Mouse (Mus musculus): ENCODE data around the gene Nfic. TPM values are rescaled to one million over a fixed set of nuclear protein-coding genes. Genes with fewer than 3 reads are reported as not detected.

The Nfic gene
- polyA plus RNA-seq, 1 experiment from 2014 or later: 15.4 TPM

GRCm38 (mm10) chr10:81360721-81361120, 94.7 kb downstream of the Nfic start:
- no peak overlapping the region for H3K4me3 ChIP-seq (ENCODE audit: low read depth, low read length)
- H3K27ac ChIP-seq (ENCODE audit: low read length): no peak overlapping the region
- H3K9ac ChIP-seq (ENCODE audit: low read depth, low read length): no peak overlapping the region
- no peaks in the 10 kb centered on the region for H3K9me3 ChIP-seq (replicated peaks; ENCODE audit: control insufficient read depth, low read length, poor library complexity, severe bottlenecking)
- WGBS: 70% methylated on average over 8 of the region's 8 CpGs
- no peaks in the 10 kb centered on the region; the same call in 1 of the 2 replicates for H3K36me3 ChIP-seq (ENCODE audit: control insufficient read depth, insufficient read depth, low read length)
- ATAC-seq: no peak
- no peak overlapping the region for H3K4me2 ChIP-seq (ENCODE audit: low read length)
- H3K4me1 ChIP-seq (ENCODE audit: control insufficient read depth, insufficient read depth, low read length): peaks cover 28% of the 10 kb centered on the region
- no peaks in the 10 kb centered on the region; the same call in 1 of the 2 replicates for H3K27me3 ChIP-seq (ENCODE audit: control insufficient read depth, insufficient read depth, low read depth, low read length)

GRCm38 (mm10) chr10:81358841-81359240, 96.6 kb downstream of the Nfic start:
- ATAC-seq: no peak
- peak overlapping the region; percentile 84 for H3K4me2 ChIP-seq (ENCODE audit: low read length)
- peaks cover 16% of the 10 kb centered on the region for H3K4me1 ChIP-seq (ENCODE audit: control insufficient read depth, insufficient read depth, low read length)
- H3K9me3 ChIP-seq (replicated peaks; ENCODE audit: control insufficient read depth, low read length, poor library complexity, severe bottlenecking): no peaks in the 10 kb centered on the region
- H3K9ac ChIP-seq (ENCODE audit: low read depth, low read length): no peak overlapping the region
- H3K4me3 ChIP-seq (ENCODE audit: low read depth, low read length): no peak overlapping the region
- H3K27ac ChIP-seq (ENCODE audit: low read length): no peak overlapping the region
- no peaks in the 10 kb centered on the region; the same call in 1 of the 2 replicates for H3K36me3 ChIP-seq (ENCODE audit: control insufficient read depth, insufficient read depth, low read length)
- 71% methylated on average over 1 of the region's 1 CpGs for WGBS
- no peaks in the 10 kb centered on the region; the same call in 1 of the 2 replicates for H3K27me3 ChIP-seq (ENCODE audit: control insufficient read depth, insufficient read depth, low read depth, low read length)

- Histone ChIP-seq H3K4me3 (ENCODE audit: low read depth, low read length) (peak overlapping the region; percentile 75), H3K9me3 (replicated peaks; ENCODE audit: control insufficient read depth, low read length, poor library complexity, severe bottlenecking) (no peaks in the 10 kb centered on the region), H3K27ac (ENCODE audit: low read length) (no peak overlapping the region), H3K9ac (ENCODE audit: low read depth, low read length) (peak overlapping the region; percentile 89), H3K36me3 (ENCODE audit: control insufficient read depth, insufficient read depth, low read length) (no peaks in the 10 kb centered on the region; the same call in 1 of the 2 replicates), H3K27me3 (ENCODE audit: control insufficient read depth, insufficient read depth, low read depth, low read length) (no peaks in the 10 kb centered on the region), H3K4me1 (ENCODE audit: control insufficient read depth, insufficient read depth, low read length) (peaks cover 11% of the 10 kb centered on the region), H3K4me2 (ENCODE audit: low read length) (peak overlapping the region; percentile 84)
- ATAC-seq: no peak
- WGBS: 31% methylated on average over 4 of the region's 4 CpGs
Observed at GRCm38 (mm10) chr10:81358209-81358608, 97.2 kb downstream of the Nfic start.

GRCm38 (mm10) chr10:81356991-81357844, 98.2 kb downstream of the Nfic start, which contains the start of gene Mfsd12:
Mfsd12 (plus strand) TSS chr10:81357491.
- Histone ChIP-seq H3K4me1 (ENCODE audit: control insufficient read depth, insufficient read depth, low read length) (peaks cover 11% of the 10 kb centered on the region), H3K9me3 (replicated peaks; ENCODE audit: control insufficient read depth, low read length, poor library complexity, severe bottlenecking) (no peaks in the 10 kb centered on the region), H3K4me3 (ENCODE audit: low read depth, low read length) (peak within 1 kb of the TSS; percentile 75), H3K36me3 (ENCODE audit: control insufficient read depth, insufficient read depth, low read length) (no peaks in the 10 kb centered on the region; the same call in 1 of the 2 replicates), H3K27me3 (ENCODE audit: control insufficient read depth, insufficient read depth, low read depth, low read length) (no peaks in the 10 kb centered on the region), H3K9ac (ENCODE audit: low read depth, low read length) (peak within 1 kb of the TSS; percentile 89), H3K27ac (ENCODE audit: low read length) (peak within 1 kb of the TSS; percentile 54; the same call in 1 of the 2 replicates), H3K4me2 (ENCODE audit: low read length) (peak within 1 kb of the TSS; percentile 84)
- WGBS: 2% methylated on average over 72 of the region's 79 CpGs
- ATAC-seq: peak; percentile 90

- WGBS: 54% methylated on average over 12 of the region's 12 CpGs
- Histone ChIP-seq H3K27me3 (ENCODE audit: control insufficient read depth, insufficient read depth, low read depth, low read length) (no peaks in the 10 kb centered on the region), H3K36me3 (ENCODE audit: control insufficient read depth, insufficient read depth, low read length) (no peaks in the 10 kb centered on the region; the same call in 1 of the 2 replicates), H3K9me3 (replicated peaks; ENCODE audit: control insufficient read depth, low read length, poor library complexity, severe bottlenecking) (no peaks in the 10 kb centered on the region), H3K4me3 (ENCODE audit: low read depth, low read length) (no peak overlapping the region), H3K9ac (ENCODE audit: low read depth, low read length) (no peak overlapping the region), H3K27ac (ENCODE audit: low read length) (no peak overlapping the region), H3K4me1 (ENCODE audit: control insufficient read depth, insufficient read depth, low read length) (peaks cover 11% of the 10 kb centered on the region), H3K4me2 (ENCODE audit: low read length) (peak overlapping the region; percentile 84)
- 0 out of 2 replicates have a peak, but pooled peaks have one; percentile 4 for ATAC-seq
Observed at GRCm38 (mm10) chr10:81356352-81356990, 99.0 kb downstream of the Nfic start.

- Histone ChIP-seq H3K4me1 (ENCODE audit: control insufficient read depth, insufficient read depth, low read length) (peaks cover 17% of the 10 kb centered on the region), H3K4me2 (ENCODE audit: low read length) (no peak overlapping the region), H3K27me3 (ENCODE audit: control insufficient read depth, insufficient read depth, low read depth, low read length) (no peaks in the 10 kb centered on the region), H3K9ac (ENCODE audit: low read depth, low read length) (no peak overlapping the region), H3K9me3 (replicated peaks; ENCODE audit: control insufficient read depth, low read length, poor library complexity, severe bottlenecking) (no peaks in the 10 kb centered on the region), H3K27ac (ENCODE audit: low read length) (no peak overlapping the region), H3K4me3 (ENCODE audit: low read depth, low read length) (no peak overlapping the region), H3K36me3 (ENCODE audit: control insufficient read depth, insufficient read depth, low read length) (no peaks in the 10 kb centered on the region)
- no peak for ATAC-seq
- WGBS: 77% methylated on average over 4 of the region's 4 CpGs
Observed at GRCm38 (mm10) chr10:81355533-81355932, 99.9 kb downstream of the Nfic start.

- Histone ChIP-seq H3K9ac (ENCODE audit: low read depth, low read length) (no peak overlapping the region), H3K27ac (ENCODE audit: low read length) (no peak overlapping the region), H3K4me1 (ENCODE audit: control insufficient read depth, insufficient read depth, low read length) (peaks cover 18% of the 10 kb centered on the region), H3K4me3 (ENCODE audit: low read depth, low read length) (no peak overlapping the region), H3K27me3 (ENCODE audit: control insufficient read depth, insufficient read depth, low read depth, low read length) (no peaks in the 10 kb centered on the region), H3K9me3 (replicated peaks; ENCODE audit: control insufficient read depth, low read length, poor library complexity, severe bottlenecking) (no peaks in the 10 kb centered on the region), H3K36me3 (ENCODE audit: control insufficient read depth, insufficient read depth, low read length) (no peaks in the 10 kb centered on the region), H3K4me2 (ENCODE audit: low read length) (no peak overlapping the region)
- 49% methylated on average over 9 of the region's 9 CpGs for WGBS
- no peak for ATAC-seq
Observed at GRCm38 (mm10) chr10:81354738-81355477, 100.5 kb downstream of the Nfic start.

- H3K4me1 ChIP-seq (ENCODE audit: control insufficient read depth, insufficient read depth, low read length): peaks cover 14% of the 10 kb centered on the region
- no peaks in the 10 kb centered on the region for H3K36me3 ChIP-seq (ENCODE audit: control insufficient read depth, insufficient read depth, low read length)
- H3K9ac ChIP-seq (ENCODE audit: low read depth, low read length): no peak overlapping the region
- no peak for ATAC-seq
- H3K4me2 ChIP-seq (ENCODE audit: low read length): no peak overlapping the region
- no peak overlapping the region for H3K4me3 ChIP-seq (ENCODE audit: low read depth, low read length)
- WGBS: 36% methylated on average over 9 of the region's 9 CpGs
- H3K27me3 ChIP-seq (ENCODE audit: control insufficient read depth, insufficient read depth, low read depth, low read length): no peaks in the 10 kb centered on the region; the same call in 1 of the 2 replicates
- no peak overlapping the region for H3K27ac ChIP-seq (ENCODE audit: low read length)
- H3K9me3 ChIP-seq (replicated peaks; ENCODE audit: control insufficient read depth, low read length, poor library complexity, severe bottlenecking): no peaks in the 10 kb centered on the region
Observed at GRCm38 (mm10) chr10:81351678-81352291, 103.7 kb downstream of the Nfic start.

Data from midbrain, embryonic 16.5 days (tissue).